Mouse (Mus musculus) embryonic facial prominence, embryonic 13.5 days (tissue): Measurements from ENCODE around the gene Vsig8. TPM values are rescaled to one million over a fixed set of nuclear protein-coding genes. Genes with fewer than 3 reads are reported as not detected.

Source experiments
- ATAC-seq: fragments of 200-750 bp; cut with Nextera tagmentation; 2 replicates; pipeline ENCODE4 v1.8.0; 2017; ENCODE audit warnings: low read depth; ENCODE audit not compliant: insufficient number of reproducible peaks, insufficient read depth, low FRiP score, low TSS enrichment
- H3K27ac ChIP-seq: fragments of 300-500 bp; sonication (generic); 2 replicates; pipeline ENCODE4 v1.5.1; 2015; ENCODE audit warnings: moderate library complexity, mild to moderate bottlenecking, inconsistent platforms
- H3K27me3 ChIP-seq: fragments of 300-500 bp; sonication (generic); 2 replicates; pipeline ENCODE4 v1.6.1; 2015; ENCODE audit warnings: mild to moderate bottlenecking, inconsistent platforms
- H3K36me3 ChIP-seq: fragments of 300-500 bp; sonication (generic); 2 replicates; pipeline ENCODE4 v1.6.1; 2015; ENCODE audit warnings: mild to moderate bottlenecking, inconsistent platforms
- H3K4me1 ChIP-seq: fragments of 300-500 bp; sonication (generic); 2 replicates; pipeline ENCODE4 v1.6.1; 2015; ENCODE audit warnings: inconsistent platforms
- H3K4me2 ChIP-seq: fragments of 300-500 bp; sonication (generic); 2 replicates; pipeline ENCODE4 v1.6.1; 2015; ENCODE audit warnings: moderate library complexity, mild to moderate bottlenecking, inconsistent platforms
- H3K4me3 ChIP-seq: fragments of 300-500 bp; sonication (generic); 2 replicates; pipeline ENCODE4 v1.5.1; 2015; ENCODE audit warnings: mild to moderate bottlenecking, inconsistent platforms
- H3K9ac ChIP-seq: fragments of 300-500 bp; sonication (generic); 2 replicates; pipeline ENCODE4 v1.6.1; 2015; ENCODE audit warnings: mild to moderate bottlenecking, inconsistent platforms
- H3K9me3 ChIP-seq: fragments of 300-500 bp; sonication (generic); 2 replicates; pipeline ENCODE4 v1.6.1; 2016; ENCODE audit warnings: inconsistent platforms
- WGBS: fragments of 180-500 bp; shearing (Covaris S2); methylation state at CpG from one replicate; pipeline ENCODE4 v1.1.7; 2015; ENCODE audit warnings: mixed read lengths; 5-methylcytosine and 5-hydroxymethylcytosine counted together
- polyA plus RNA-seq: library from polyadenylated mRNA; unstranded; fragments of >200 nt; fragmentation: Nextera tagmentation; extraction: Ambion mirVana; gene quantifications from 2 replicates; pipeline ENCODE4 v1.2.1, GENCODE M21; 2015

The Vsig8 gene
- polyA plus RNA-seq, 1 experiment from 2014 or later, result 0.77 TPM

GRCm38 (mm10) chr1:172593956-172594355 is 38.2 kb downstream of the Vsig8 start:
- Histone ChIP-seq H3K9ac (no peak overlapping the region), H3K4me2 (no peak overlapping the region), H3K4me1 (no peaks in the 10 kb centered on the region), H3K36me3 (no peaks in the 10 kb centered on the region), H3K27ac (no peak overlapping the region), H3K27me3 (0 out of 2 replicates have a peak, but pooled peaks cover 13% of the 10 kb centered on the region), H3K9me3 (no peaks in the 10 kb centered on the region), H3K4me3 (no peak overlapping the region)
- no peak for ATAC-seq
- 83% methylated on average over 2 of the region's 2 CpGs for WGBS

GRCm38 (mm10) chr1:172594495-172594894 is 38.8 kb downstream of the Vsig8 start:
- H3K9ac ChIP-seq, result no peak overlapping the region
- H3K9me3 ChIP-seq, result no peaks in the 10 kb centered on the region
- H3K36me3 ChIP-seq, result no peaks in the 10 kb centered on the region
- no peak overlapping the region for H3K4me2 ChIP-seq
- 0 out of 2 replicates have a peak, but pooled peaks cover 7% of the 10 kb centered on the region for H3K27me3 ChIP-seq
- no peak overlapping the region for H3K27ac ChIP-seq
- ATAC-seq, result no peak
- H3K4me1 ChIP-seq, result no peaks in the 10 kb centered on the region
- no peak overlapping the region for H3K4me3 ChIP-seq

- no peak within 1 kb of the TSS for H3K4me3 ChIP-seq
- 0 out of 2 replicates have a peak, but pooled peaks cover 4% of the 10 kb centered on the region for H3K27me3 ChIP-seq
- no peak within 1 kb of the TSS for H3K27ac ChIP-seq
- no peaks in the 10 kb centered on the region for H3K9me3 ChIP-seq
- ATAC-seq, result no peak
- WGBS, result 75% methylated on average over 1 of the region's 1 CpGs
- H3K36me3 ChIP-seq, result no peaks in the 10 kb centered on the region
- H3K9ac ChIP-seq, result no peak within 1 kb of the TSS
- no peaks in the 10 kb centered on the region for H3K4me1 ChIP-seq
- no peak within 1 kb of the TSS for H3K4me2 ChIP-seq
These were observed 46.6 kb downstream of the Vsig8 start, which contains the start of gene Fcrl6 for GRCm38 (mm10) chr1:172602326-172602725. Gene Fcrl6, minus strand, starts transcription at chr1:172602551.

- WGBS, result 86% methylated on average over 10 of the region's 10 CpGs
These were observed 55.6 kb downstream of the Vsig8 start for GRCm38 (mm10) chr1:172611304-172611703.

GRCm38 (mm10) chr1:172612745-172613144 is 57.0 kb downstream of the Vsig8 start:
- H3K4me1 ChIP-seq, result peaks cover 14% of the 10 kb centered on the region
- 52% methylated on average over 1 of the region's 1 CpGs for WGBS
- H3K4me3 ChIP-seq, result no peak overlapping the region
- no peak overlapping the region for H3K9ac ChIP-seq
- no peak overlapping the region for H3K27ac ChIP-seq
- no peak overlapping the region for H3K4me2 ChIP-seq
- no peaks in the 10 kb centered on the region for H3K9me3 ChIP-seq
- H3K27me3 ChIP-seq, result no peaks in the 10 kb centered on the region
- ATAC-seq, result no peak
- no peaks in the 10 kb centered on the region for H3K36me3 ChIP-seq

More at GRCm38 (mm10) chr1:172611304-172611703, 55.6 kb downstream of the Vsig8 start:
- Histone ChIP-seq H3K27ac (no peak overlapping the region), H3K4me2 (no peak overlapping the region), H3K9me3 (no peaks in the 10 kb centered on the region), H3K36me3 (no peaks in the 10 kb centered on the region), H3K27me3 (no peaks in the 10 kb centered on the region), H3K9ac (no peak overlapping the region), H3K4me1 (no peaks in the 10 kb centered on the region), H3K4me3 (no peak overlapping the region)
- no peak for ATAC-seq

Other genes starting within 250 kb of the Vsig8 start
- 0.07 TPM in 1 of 2 replicates, not detected in the other for gene Kcnj9, start 226.6 kb upstream of the Vsig8 start, polyA plus RNA-seq
- gene Kcnj10, start 214.7 kb upstream of the Vsig8 start, polyA plus RNA-seq, result 0.06 TPM in 2 replicates
- 6.6 and 7.3 TPM in 2 replicates for gene Pigm, start 179.4 kb upstream of the Vsig8 start, polyA plus RNA-seq
- gene Slamf9, start 80.6 kb upstream of the Vsig8 start, polyA plus RNA-seq, result 0.47 TPM in 1 of 2 replicates, not detected in the other
- gene Igsf9, start 74.2 kb upstream of the Vsig8 start, polyA plus RNA-seq, result 75.6 and 83.2 TPM in 2 replicates
- 133 and 135 TPM in 2 replicates for gene Tagln2, start 55.9 kb upstream of the Vsig8 start, polyA plus RNA-seq
- gene Cfap45, start 35.1 kb upstream of the Vsig8 start, polyA plus RNA-seq, result 2.0 and 2.3 TPM in 2 replicates
- 0.17 and 0.26 TPM in 2 replicates for gene Slamf8, start 34.6 kb downstream of the Vsig8 start, polyA plus RNA-seq
- gene Fcrl6, start 46.6 kb downstream of the Vsig8 start, polyA plus RNA-seq, result 0.74 and 0.88 TPM in 2 replicates
- 11.9 and 13.2 TPM in 2 replicates for gene Dusp23, start 77.0 kb downstream of the Vsig8 start, polyA plus RNA-seq
- gene Crp, start 142.1 kb downstream of the Vsig8 start, polyA plus RNA-seq, result 1.1 TPM in 1 of 2 replicates, not detected in the other